Mouse (Mus musculus): Measurements from ENCODE around the gene Prkn.

The Prkn gene

GRCm38 (mm10) chr17:11664610-11665345, 824.6 kb downstream of the Prkn start:
- DNase-seq: no peak

GRCm38 (mm10) chr17:11679716-11680115, 839.5 kb downstream of the Prkn start:
- no peak for DNase-seq

DNA sequence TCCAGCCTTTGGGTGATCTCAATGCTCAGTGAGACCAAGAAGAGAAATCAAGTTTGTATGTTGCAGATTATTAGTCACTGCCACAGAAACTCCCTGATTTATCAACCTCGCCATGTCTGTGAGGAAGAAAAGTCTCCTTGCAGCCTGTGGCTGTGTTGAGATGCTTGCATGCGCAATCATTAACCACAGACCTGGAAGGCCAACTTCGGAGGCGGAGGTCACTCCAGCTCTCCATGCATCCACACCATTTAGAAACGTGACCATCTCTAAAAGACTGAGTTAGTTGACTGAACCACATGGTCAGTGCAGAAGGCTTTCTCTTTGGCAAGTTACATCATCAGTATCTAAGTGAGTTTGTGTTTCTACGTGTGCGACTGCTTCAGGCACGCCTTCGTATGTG, 840.3 kb downstream of the Prkn start:
- no peak for DNase-seq

DNA sequence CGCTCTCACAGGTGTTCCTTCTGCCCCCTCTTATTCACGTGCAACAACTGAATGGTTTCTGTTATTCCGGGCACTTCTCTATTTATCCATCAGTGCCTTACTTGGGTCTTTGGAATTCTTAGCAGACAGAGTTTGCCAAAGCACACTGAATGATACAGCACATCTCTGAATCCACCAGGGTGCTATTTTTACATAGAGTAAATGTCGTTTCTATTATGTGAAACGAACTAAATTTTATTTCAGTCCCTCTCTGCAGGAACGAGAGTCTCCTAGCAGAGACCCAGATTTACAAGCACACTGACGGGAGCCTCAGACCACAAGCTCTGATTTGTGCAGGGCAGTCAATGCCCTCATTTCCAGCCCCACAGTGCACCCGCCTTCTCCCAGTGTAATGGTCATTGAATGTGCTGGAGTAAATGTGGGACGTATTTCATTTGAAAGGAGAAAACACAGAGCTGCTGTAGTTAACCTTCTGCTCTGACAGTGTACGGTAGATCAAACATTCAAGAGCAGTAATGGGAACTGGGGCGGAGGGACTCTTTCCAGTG, 841.7 kb downstream of the Prkn start:
- no peak for DNase-seq

DNA sequence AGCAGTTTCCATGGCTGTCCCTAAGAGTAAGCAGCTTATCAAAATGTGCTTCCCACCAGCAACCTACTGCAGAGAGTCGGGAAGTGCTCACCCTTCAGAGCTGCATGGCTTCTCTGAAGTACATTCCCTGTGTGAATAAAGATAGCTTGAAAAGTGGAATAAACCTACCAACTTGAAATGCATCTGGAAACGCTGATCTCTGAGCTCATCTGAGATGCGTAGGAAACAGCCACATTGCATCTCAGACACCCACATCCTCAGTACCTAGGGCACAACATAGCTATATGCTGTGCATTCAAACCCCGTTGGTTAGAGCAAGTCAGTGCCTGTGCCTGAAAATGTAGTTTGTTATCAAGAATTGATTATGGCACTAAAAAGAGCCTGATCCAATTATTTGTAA, 864.8 kb downstream of the Prkn start:
- no peak for DNase-seq

DNA sequence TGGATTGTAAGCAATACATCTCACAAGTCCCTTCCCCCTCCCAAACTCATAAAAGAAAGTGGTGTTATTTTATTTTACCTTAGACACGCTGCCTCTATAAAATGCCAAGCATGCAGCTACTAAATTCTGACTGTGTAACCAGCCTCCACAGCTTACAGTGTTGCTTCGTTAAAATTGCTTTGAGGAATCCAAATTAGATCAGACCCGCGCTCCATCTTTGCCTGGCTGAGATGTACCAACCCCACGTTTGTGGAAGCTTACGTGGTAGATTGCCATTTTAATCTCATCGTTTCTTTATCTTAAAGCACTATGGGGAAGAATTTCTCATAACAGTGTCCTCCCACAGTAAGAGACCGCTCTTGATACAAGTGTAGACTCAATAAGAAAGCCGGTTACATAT, 865.6 kb downstream of the Prkn start:
- no peak for DNase-seq

- no peak for DNase-seq
Observed at GRCm38 (mm10) chr17:11712066-11712465, 871.9 kb downstream of the Prkn start.

DNA sequence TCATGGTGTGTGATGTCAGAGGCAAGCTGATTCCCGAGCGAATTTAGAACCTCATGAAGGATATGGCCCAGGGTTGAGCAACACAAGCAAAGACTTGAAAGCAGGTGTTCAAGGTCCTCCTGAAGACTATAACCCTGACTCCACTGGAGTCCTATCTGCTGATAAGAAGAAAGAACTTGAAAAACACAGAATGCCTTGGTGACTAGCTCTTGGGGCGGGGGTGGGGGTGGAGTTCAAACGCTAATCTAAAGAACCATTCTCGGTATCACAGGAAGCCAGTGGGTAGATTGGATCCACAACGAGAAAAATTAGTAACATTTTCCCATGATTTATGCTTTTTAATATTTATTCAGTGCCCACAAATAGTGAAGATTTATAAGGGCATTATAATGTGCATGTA, 879.6 kb downstream of the Prkn start:
- no peak for DNase-seq

DNA sequence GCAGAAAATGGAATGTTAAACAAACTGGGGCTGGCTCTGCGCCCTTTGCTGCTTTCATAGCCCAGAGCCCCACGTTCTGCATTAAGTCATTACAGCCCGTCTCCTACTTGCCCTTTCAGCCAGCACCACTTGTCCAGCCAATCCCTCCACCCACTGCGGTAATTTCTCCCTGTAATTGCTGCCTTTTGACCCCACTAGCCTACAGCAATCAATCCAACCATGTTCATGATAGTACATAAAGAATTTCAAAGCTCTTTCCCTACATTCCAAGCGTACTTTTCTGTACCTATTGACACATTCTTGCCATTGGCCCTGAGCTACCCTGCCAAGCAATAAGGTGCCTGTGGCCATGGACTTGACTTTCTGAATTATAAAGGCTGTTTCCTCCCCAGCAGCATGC, 881.7 kb downstream of the Prkn start:
- no peak for DNase-seq

- DNase-seq: no peak
Observed at GRCm38 (mm10) chr17:11722478-11722877, 882.3 kb downstream of the Prkn start.

DNA sequence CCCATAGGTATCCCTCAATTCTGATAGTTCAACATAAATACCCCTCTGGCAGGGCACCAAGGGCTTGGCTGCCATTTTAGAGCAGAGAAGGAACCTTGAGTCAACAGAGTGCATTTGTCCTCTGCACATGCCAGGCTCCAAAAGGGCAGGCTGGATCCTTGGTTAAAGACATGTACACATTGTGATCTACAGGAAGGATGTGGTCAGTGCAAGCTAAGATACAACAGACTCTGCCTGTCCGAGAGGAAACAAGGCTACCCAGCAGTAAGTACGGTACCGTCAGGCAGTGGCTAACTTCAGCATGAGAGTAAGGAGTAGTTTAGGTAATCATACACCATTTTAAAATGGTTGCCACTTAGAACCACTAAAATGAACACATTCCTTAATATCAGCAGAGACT, 884.0 kb downstream of the Prkn start:
- DNase-seq: no peak

DNA sequence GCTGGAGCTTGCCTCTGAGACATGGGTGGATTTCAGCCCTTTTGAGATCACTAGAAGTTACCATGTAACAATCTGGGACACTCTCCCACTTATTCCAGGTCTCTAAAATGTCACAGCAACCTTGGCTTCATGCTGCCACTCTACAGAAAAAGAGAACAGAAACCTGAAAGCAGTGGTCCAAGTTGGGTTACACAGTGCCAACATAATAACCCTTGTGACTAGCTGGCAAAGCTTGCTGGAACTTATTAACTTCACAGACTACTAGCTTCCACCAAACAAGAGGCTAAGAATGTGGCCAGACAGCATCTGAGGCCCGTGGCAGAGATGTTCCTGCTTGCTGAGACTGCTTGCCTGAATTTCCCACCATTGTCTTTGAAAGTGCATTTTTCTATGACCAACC, 886.9 kb downstream of the Prkn start:
- DNase-seq: no peak

GRCm38 (mm10) chr17:11728294-11728693, 888.1 kb downstream of the Prkn start:
- no peak for DNase-seq

GRCm38 (mm10) chr17:11730656-11731594, 890.7 kb downstream of the Prkn start:
- DNase-seq: no peak

- DNase-seq: no peak
Observed at GRCm38 (mm10) chr17:11735158-11735877, 895.1 kb downstream of the Prkn start.

DNA sequence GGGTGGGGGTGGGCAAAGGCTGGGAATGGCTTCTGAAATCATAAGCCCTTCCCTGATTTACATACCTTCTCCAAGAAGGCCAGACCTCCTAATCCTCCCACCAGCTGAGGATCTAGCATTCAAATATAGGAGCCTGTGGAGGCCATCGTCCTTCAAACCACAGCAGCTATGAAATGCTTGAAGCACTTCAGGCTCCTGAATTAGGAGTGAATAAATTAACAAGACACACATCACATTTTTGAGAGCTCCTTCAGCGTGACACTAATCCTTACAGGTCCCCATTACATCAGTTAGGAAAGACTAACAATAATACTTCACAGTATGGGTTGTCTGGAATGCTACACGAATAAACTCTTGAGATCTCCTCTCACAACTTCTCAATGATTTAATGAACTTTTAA, 896.3 kb downstream of the Prkn start:
- DNase-seq: no peak

- DNase-seq: no peak
Observed at GRCm38 (mm10) chr17:11737905-11738304, 897.7 kb downstream of the Prkn start.

DNA sequence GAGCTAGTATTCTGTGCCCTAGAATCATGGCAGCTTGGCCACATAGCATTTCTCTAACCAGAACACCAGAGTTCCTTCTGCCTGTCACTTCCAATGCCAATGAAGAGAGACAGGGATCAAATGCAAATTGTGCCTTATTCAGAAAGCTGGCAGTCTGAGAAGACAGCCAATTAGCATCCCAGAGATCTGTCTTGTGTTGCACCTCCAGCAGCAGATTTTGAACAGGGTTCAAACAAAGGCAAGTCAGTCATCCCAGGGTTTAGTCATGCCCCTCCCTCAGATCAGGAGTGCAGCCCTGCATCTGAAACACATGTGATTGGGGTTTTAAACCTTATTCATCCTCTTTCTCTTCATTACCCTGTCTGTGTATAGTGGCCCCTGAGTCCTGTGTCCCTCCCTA, 900.5 kb downstream of the Prkn start:
- DNase-seq: no peak

GRCm38 (mm10) chr17:11741161-11741560, 901.0 kb downstream of the Prkn start:
- no peak for DNase-seq

DNA sequence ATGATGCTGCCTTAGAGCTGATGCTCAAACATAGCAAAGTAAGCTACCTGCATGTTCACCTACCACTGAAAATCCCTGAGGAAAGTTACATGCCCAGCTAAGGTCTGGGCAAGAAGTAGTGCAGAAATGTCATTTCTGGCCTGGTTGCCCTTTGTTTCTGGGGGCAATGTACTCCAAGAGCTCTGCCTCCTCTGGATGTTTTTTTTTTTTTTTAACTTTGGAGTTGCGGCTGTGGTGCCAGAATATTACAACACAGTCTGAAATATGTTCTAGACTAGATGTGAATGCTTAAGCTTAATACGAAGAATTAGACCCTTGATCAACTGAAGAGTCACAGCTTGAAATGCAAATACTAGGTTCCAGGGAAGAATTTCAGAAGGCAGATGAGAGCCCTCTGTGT, 911.1 kb downstream of the Prkn start:
- no peak for DNase-seq

DNA sequence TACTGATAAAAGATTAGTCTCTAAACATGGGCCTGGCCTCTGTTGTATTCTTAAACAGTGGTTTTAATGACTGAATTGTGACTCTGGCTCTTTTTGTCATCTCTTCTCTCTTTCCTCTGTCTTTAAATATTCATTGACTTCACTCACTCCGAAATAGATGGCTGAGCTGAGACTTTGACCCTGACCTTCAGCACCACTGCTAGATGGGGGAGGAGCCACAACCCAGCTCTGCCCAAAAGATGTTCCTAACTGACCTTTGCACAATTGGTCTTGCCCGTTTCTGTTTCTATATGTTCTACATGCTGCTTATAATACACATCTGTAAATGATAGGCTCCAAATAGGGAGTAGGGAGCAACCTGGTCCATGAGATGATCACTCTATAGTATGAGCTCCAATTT, 912.5 kb downstream of the Prkn start:
- no peak for DNase-seq

GRCm38 (mm10) chr17:11765117-11765516, 924.9 kb downstream of the Prkn start:
- DNase-seq: no peak

DNA sequence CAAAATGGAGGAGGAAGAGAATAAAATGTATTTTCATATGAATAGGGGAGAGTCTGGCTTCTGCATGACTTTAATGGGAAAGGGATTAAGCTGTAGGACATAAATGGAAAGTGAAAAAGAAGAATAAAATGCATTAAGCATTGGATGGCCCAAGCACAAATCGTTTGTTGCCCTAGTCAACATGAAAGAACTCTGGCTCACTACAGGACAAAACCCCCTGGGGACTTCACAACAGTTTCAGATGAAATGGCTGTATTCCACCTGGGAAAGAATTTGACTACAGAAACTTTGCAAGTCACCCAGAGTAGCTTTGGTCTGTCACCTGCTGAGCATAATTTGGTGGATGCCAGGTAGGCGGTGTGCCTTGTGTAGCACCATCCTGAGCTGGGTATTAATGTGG, 925.4 kb downstream of the Prkn start:
- DNase-seq: no peak
